In the genomic region with DNA sequence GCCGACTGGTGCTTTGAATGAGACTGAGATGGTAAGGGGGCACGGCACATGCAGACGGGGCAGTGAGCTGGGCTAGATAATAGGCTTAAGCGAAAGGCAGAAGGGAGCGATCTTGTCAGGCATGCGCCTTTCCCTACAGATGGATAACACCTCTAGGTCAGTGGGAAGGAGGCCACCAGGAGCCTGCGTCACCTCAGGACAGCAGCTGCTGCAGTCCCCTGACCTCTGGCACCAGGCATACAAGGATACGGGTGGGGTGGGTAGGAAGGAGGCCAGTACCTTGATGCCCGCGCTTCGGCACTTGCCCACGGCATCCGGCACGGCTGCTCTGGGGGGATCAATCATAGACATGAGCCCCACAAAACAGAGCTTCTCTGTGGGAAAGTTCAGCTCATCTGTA, we compare ENCODE assay signal across 30 mouse cellular contexts. TPM values are rescaled to one million over a fixed set of nuclear protein-coding genes. Genes with fewer than 3 reads are reported as not detected.
DNase-seq lines count a peak whose midpoint lies in the region; ATAC-seq and TF ChIP-seq lines count a peak whose summit lies in the region.
"Had no signal": no experiment of that assay in that cellular context is flagged by ENCODE, and none has a peak within 500 bp of the region (broad histone marks: within the 10 kb centered on the region; RNA-seq: fewer than 3 reads in every experiment).

No protein-coding gene starts in this region.

- DNase-seq in gastrocnemius, adult 18-20 months (ENCODE audit: low spot score) = peak; percentile 81
- DNase-seq in gastrocnemius, postnatal 4 days (ENCODE audit: low spot score in 2 of 2) = no peak
- no peak for DNase-seq in midbrain, embryonic 10.5 days (ENCODE audit: low spot score)
- DNase-seq in midbrain, postnatal 0 days (ENCODE audit: low spot score) = no peak
- no peak for DNase-seq in testis, postnatal 14 days (ENCODE audit: low spot score)
- DNase-seq in skeletal muscle tissue, adult 2 months (ENCODE audit: low read depth, low spot score) = peak; percentile 82
- no peak for DNase-seq in liver, embryonic 11.5 days (ENCODE audit: low spot score)
- DNase-seq: adrenal gland, adult 8-10 months; adrenal gland, postnatal 36 days; B cell, adult 2 months; cerebellum, adult 11 months; cerebellum, adult 8-10 months; cerebellum, postnatal 14 days; embryo, embryonic 11 days; heart, postnatal 4 days had no signal

- H3K4me1 ChIP-seq in midbrain, embryonic 10.5 days = peaks cover 18% of the 10 kb centered on the region
- peaks cover 6% of the 10 kb centered on the region; the same call in 1 of the 2 replicates for H3K4me1 ChIP-seq in midbrain, postnatal 0 days (ENCODE audit: insufficient read depth, low read length)
- peaks cover 2% of the 10 kb centered on the region; the same call in 1 of the 2 replicates for H3K4me1 ChIP-seq in testis, adult 2 months (ENCODE audit: control insufficient read depth, insufficient read depth, low read length)
- no peaks in the 10 kb centered on the region for H3K4me1 ChIP-seq in liver, embryonic 11.5 days (replicated peaks; ENCODE audit: control insufficient read depth, insufficient read depth, low read length)
- H3K4me1 ChIP-seq: embryonic facial prominence, embryonic 15.5 days; heart, embryonic 12.5 days had no signal

- no peak for ATAC-seq in midbrain, postnatal 0 days (ENCODE audit: low FRiP score)
- no peak for ATAC-seq in liver, embryonic 11.5 days (replicated peaks; ENCODE audit: low FRiP score)
- ATAC-seq: CD4-positive, CD25-positive, alpha-beta regulatory T cell, adult 4 months; forebrain, embryonic 14.5 days; hindbrain, postnatal 0 days had no signal

- WGBS in midbrain, embryonic 10.5 days = 89% methylated on average over 14 of the region's 14 CpGs
- WGBS in midbrain, postnatal 0 days = 86% methylated on average over 14 of the region's 14 CpGs
- WGBS in liver, embryonic 11.5 days = 82% methylated on average over 14 of the region's 14 CpGs

- H3K4me3 ChIP-seq in midbrain, embryonic 10.5 days = no peak overlapping the region
- no peak overlapping the region for H3K4me3 ChIP-seq in midbrain, postnatal 0 days (ENCODE audit: low read depth, low read length)
- no peak overlapping the region for H3K4me3 ChIP-seq in testis, adult 2 months (ENCODE audit: control insufficient read depth, low read depth, low read length)
- no peak overlapping the region for H3K4me3 ChIP-seq in liver, embryonic 11.5 days (ENCODE audit: low read depth, low read length)
- H3K4me3 ChIP-seq: embryonic facial prominence, embryonic 15.5 days; erythroblast, embryonic 14.5 days; forebrain, embryonic 10.5 days; heart, embryonic 12.5 days; hindbrain, embryonic 12.5 days had no signal

- no peak for TF ChIP-seq CTCF in midbrain, postnatal 0 days (IDR thresholded peaks at IDR 0.05)
- no peak for TF ChIP-seq CTCF in testis, adult 2 months (IDR thresholded peaks at IDR 0.05; ENCODE audit: control insufficient read depth, insufficient read depth, insufficient replicate concordance, low read depth, low read length)

- TF ChIP-seq POLR2A in testis, adult 2 months (IDR thresholded peaks at IDR 0.05; ENCODE audit: control insufficient read depth, low read depth, low read length) = no peak

- no peaks in the 10 kb centered on the region for H3K36me3 ChIP-seq in midbrain, embryonic 10.5 days
- no peaks in the 10 kb centered on the region for H3K36me3 ChIP-seq in midbrain, postnatal 0 days (ENCODE audit: insufficient read depth, low read length)
- H3K36me3 ChIP-seq in testis, adult 2 months (ENCODE audit: control insufficient read depth, insufficient read depth, low read length) = no peaks in the 10 kb centered on the region
- no peaks in the 10 kb centered on the region for H3K36me3 ChIP-seq in liver, embryonic 11.5 days (ENCODE audit: control insufficient read depth, insufficient read depth, low read length)
- H3K36me3 ChIP-seq: embryonic facial prominence, embryonic 15.5 days; forebrain, embryonic 10.5 days; G1E; hindbrain, embryonic 12.5 days had no signal

- H3K9me3 ChIP-seq in midbrain, embryonic 10.5 days (replicated peaks) = no peaks in the 10 kb centered on the region
- H3K9me3 ChIP-seq in midbrain, postnatal 0 days (ENCODE audit: low read length) = no peaks in the 10 kb centered on the region
- H3K9me3 ChIP-seq in liver, embryonic 11.5 days (ENCODE audit: control insufficient read depth, low read length) = no peaks in the 10 kb centered on the region
- H3K9me3 ChIP-seq: embryonic facial prominence, embryonic 15.5 days; forebrain, embryonic 10.5 days; G1E; heart, embryonic 12.5 days; hindbrain, embryonic 12.5 days had no signal

- H3K4me2 ChIP-seq in midbrain, postnatal 0 days (ENCODE audit: low read depth, low read length, poor library complexity, severe bottlenecking) = no peak overlapping the region
- no peak overlapping the region for H3K4me2 ChIP-seq in liver, embryonic 11.5 days
- H3K4me2 ChIP-seq: embryonic facial prominence, embryonic 15.5 days; heart, embryonic 12.5 days; hindbrain, embryonic 12.5 days had no signal

- H3K27ac ChIP-seq in midbrain, embryonic 10.5 days (replicated peaks) = 0 out of 2 replicates have a peak overlapping the region, but pooled peaks have one; percentile 20
- H3K27ac ChIP-seq in midbrain, postnatal 0 days (ENCODE audit: low read depth, low read length) = no peak overlapping the region
- 0 out of 2 replicates have a peak overlapping the region, but pooled peaks have one; percentile 5 for H3K27ac ChIP-seq in testis, adult 2 months (ENCODE audit: control insufficient read depth, insufficient read depth, low read depth, low read length)
- H3K27ac ChIP-seq in liver, embryonic 11.5 days (ENCODE audit: low read depth, low read length) = no peak overlapping the region
- H3K27ac ChIP-seq: embryonic facial prominence, embryonic 15.5 days; forebrain, embryonic 10.5 days; hindbrain, embryonic 12.5 days had no signal

- H3K27me3 ChIP-seq in midbrain, embryonic 10.5 days (ENCODE audit: low read depth, poor library complexity, severe bottlenecking) = no peaks in the 10 kb centered on the region
- no peaks in the 10 kb centered on the region for H3K27me3 ChIP-seq in midbrain, postnatal 0 days (ENCODE audit: insufficient read depth, low read length)
- no peaks in the 10 kb centered on the region for H3K27me3 ChIP-seq in testis, adult 2 months (ENCODE audit: control insufficient read depth, insufficient read depth, low read length)
- peaks cover 11% of the 10 kb centered on the region for H3K27me3 ChIP-seq in liver, embryonic 11.5 days (replicated peaks; ENCODE audit: control insufficient read depth, insufficient read depth, low read length)
- H3K27me3 ChIP-seq: embryonic facial prominence, embryonic 15.5 days; hindbrain, embryonic 12.5 days had no signal

- H3K9ac ChIP-seq in midbrain, postnatal 0 days (replicated peaks; ENCODE audit: low read length, poor library complexity, severe bottlenecking) = no peak overlapping the region
- no peak overlapping the region for H3K9ac ChIP-seq in liver, embryonic 11.5 days (ENCODE audit: low read depth, low read length)
- H3K9ac ChIP-seq: embryonic facial prominence, embryonic 15.5 days; heart, embryonic 12.5 days; hindbrain, embryonic 12.5 days had no signal

RNA-seq across cellular contexts. Expression of a gene that starts 13.6 kb away (rescaled TPM):
- total RNA-seq in gastrocnemius, adult 18-20 months (2021) = 1,000 to 10,000 TPM in 1 of 2 experiments, 100 to 1,000 TPM in 1; 896 to 1,049 TPM
- 100 to 1,000 TPM; 454 to 465 TPM for total RNA-seq in gastrocnemius, postnatal 4 days (2021)
- 3.0 and 4.3 TPM in 2 replicates for polyA plus RNA-seq in midbrain, embryonic 10.5 days (2016; fragmentation: Nextera tagmentation; extraction: Ambion mirVana)
- 398 and 409 TPM in 2 replicates for total RNA-seq in midbrain, postnatal 0 days (2014; rRNA removed)
- polyA plus RNA-seq in midbrain, postnatal 0 days (2015; fragmentation: Nextera tagmentation; extraction: Ambion mirVana) = 94.4 and 100 TPM in 2 replicates
- 12.4 and 17.3 TPM in 2 replicates for polyA plus RNA-seq in testis, adult 2 months (2012; rRNA removed)
- 0.16 and 0.22 TPM in 2 replicates for polyA plus RNA-seq in liver, embryonic 11.5 days (2014; fragmentation: Nextera tagmentation; extraction: Ambion mirVana)
- total RNA-seq: common myeloid progenitor, adult 5-6 weeks had no signal
- polyA plus RNA-seq: erythroblast, embryonic 14.5 days; G1E had no signal

RNA-seq across cellular contexts. Expression of a gene that starts 22.8 kb away (rescaled TPM):
- 10 to 100 TPM in 1 of 2 experiments, 1 to 10 TPM in 1; 7.6 to 10.6 TPM for total RNA-seq in gastrocnemius, adult 18-20 months (2021)
- 10 to 100 TPM; 24.8 to 26.9 TPM for total RNA-seq in gastrocnemius, postnatal 4 days (2021)
- 50.2 and 62.4 TPM in 2 replicates for polyA plus RNA-seq in midbrain, embryonic 10.5 days (2016; fragmentation: Nextera tagmentation; extraction: Ambion mirVana)
- total RNA-seq in midbrain, postnatal 0 days (2014; rRNA removed) = 114 and 115 TPM in 2 replicates
- 79.6 and 88.8 TPM in 2 replicates for polyA plus RNA-seq in midbrain, postnatal 0 days (2015; fragmentation: Nextera tagmentation; extraction: Ambion mirVana)
- 43.9 and 52.2 TPM in 2 replicates for polyA plus RNA-seq in testis, adult 2 months (2012; rRNA removed)
- polyA plus RNA-seq in liver, embryonic 11.5 days (2014; fragmentation: Nextera tagmentation; extraction: Ambion mirVana) = 32.9 and 33.9 TPM in 2 replicates

RNA-seq across cellular contexts. Expression of a gene that starts 26.0 kb away (rescaled TPM):
- under 1 TPM; 0.40 to 0.43 TPM for total RNA-seq in gastrocnemius, adult 18-20 months (2021)
- under 1 TPM; 0.17 to 0.18 TPM for total RNA-seq in gastrocnemius, postnatal 4 days (2021)
- not detected in 2 replicates for polyA plus RNA-seq in midbrain, embryonic 10.5 days (2016; fragmentation: Nextera tagmentation; extraction: Ambion mirVana)
- total RNA-seq in midbrain, postnatal 0 days (2014; rRNA removed) = 0.05 and 0.14 TPM in 2 replicates
- 0.05 TPM in 1 of 2 replicates, not detected in the other for polyA plus RNA-seq in midbrain, postnatal 0 days (2015; fragmentation: Nextera tagmentation; extraction: Ambion mirVana)
- 322 and 331 TPM in 2 replicates for polyA plus RNA-seq in testis, adult 2 months (2012; rRNA removed)
- polyA plus RNA-seq in liver, embryonic 11.5 days (2014; fragmentation: Nextera tagmentation; extraction: Ambion mirVana) = not detected in 2 replicates
- total RNA-seq: common myeloid progenitor, adult 5-6 weeks; heart, adult 8-10 months had no signal
- polyA plus RNA-seq: CD4-positive, CD25-positive, alpha-beta regulatory T cell, adult 4 months; embryonic facial prominence, embryonic 11.5 days; embryonic facial prominence, embryonic 15.5 days; erythroblast, embryonic 14.5 days; forebrain, embryonic 10.5 days; G1E; hindbrain, embryonic 12.5 days had no signal

RNA-seq across cellular contexts. Expression of a gene that starts 44.9 kb away (rescaled TPM):
- total RNA-seq in gastrocnemius, adult 18-20 months (2021) = not detected
- not detected for total RNA-seq in gastrocnemius, postnatal 4 days (2021)
- polyA plus RNA-seq in midbrain, embryonic 10.5 days (2016; fragmentation: Nextera tagmentation; extraction: Ambion mirVana) = 0.23 and 0.61 TPM in 2 replicates
- 13.9 and 14.1 TPM in 2 replicates for total RNA-seq in midbrain, postnatal 0 days (2014; rRNA removed)
- 5.8 and 6.7 TPM in 2 replicates for polyA plus RNA-seq in midbrain, postnatal 0 days (2015; fragmentation: Nextera tagmentation; extraction: Ambion mirVana)
- polyA plus RNA-seq in testis, adult 2 months (2012; rRNA removed) = 40.4 and 41.2 TPM in 2 replicates
- 0.39 and 0.51 TPM in 2 replicates for polyA plus RNA-seq in liver, embryonic 11.5 days (2014; fragmentation: Nextera tagmentation; extraction: Ambion mirVana)
- total RNA-seq: common myeloid progenitor, adult 5-6 weeks; G1E; gastrocnemius, postnatal 36 days; heart, adult 8-10 months; heart, postnatal 4 days had no signal
- polyA plus RNA-seq: CD4-positive, CD25-positive, alpha-beta regulatory T cell, adult 4 months; G1E; heart, embryonic 12.5 days; heart, embryonic 16.5 days had no signal

RNA-seq across cellular contexts. Expression of a gene that starts 56.8 kb away (rescaled TPM):
- under 1 TPM; 0.05 to 0.17 TPM for total RNA-seq in gastrocnemius, adult 18-20 months (2021)
- 1 to 10 TPM; 2.2 to 2.3 TPM for total RNA-seq in gastrocnemius, postnatal 4 days (2021)
- polyA plus RNA-seq in midbrain, embryonic 10.5 days (2016; fragmentation: Nextera tagmentation; extraction: Ambion mirVana) = 0.46 and 0.75 TPM in 2 replicates
- total RNA-seq in midbrain, postnatal 0 days (2014; rRNA removed) = 6.1 and 6.6 TPM in 2 replicates
- polyA plus RNA-seq in midbrain, postnatal 0 days (2015; fragmentation: Nextera tagmentation; extraction: Ambion mirVana) = 3.6 and 3.9 TPM in 2 replicates
- 0.06 TPM in 2 replicates for polyA plus RNA-seq in testis, adult 2 months (2012; rRNA removed)
- 0.10 TPM in 1 of 2 replicates, not detected in the other for polyA plus RNA-seq in liver, embryonic 11.5 days (2014; fragmentation: Nextera tagmentation; extraction: Ambion mirVana)
- total RNA-seq: gastrocnemius, postnatal 36 days had no signal
- polyA plus RNA-seq: CD4-positive, CD25-positive, alpha-beta regulatory T cell, adult 4 months; erythroblast, embryonic 14.5 days; G1E; heart, embryonic 12.5 days had no signal

Comparison
In these comparisons a context has a peak if more than half of its experiments do, and no peak if none do; other contexts are left out.
1. DNase-seq: peak in gastrocnemius, adult 18-20 months (single experiment) and skeletal muscle tissue, adult 2 months (single experiment); none in gastrocnemius, postnatal 4 days (0 of 2), midbrain, embryonic 10.5 days (single experiment), midbrain, postnatal 0 days (single experiment), testis, postnatal 14 days (single experiment) and liver, embryonic 11.5 days (single experiment).
2. H3K27ac ChIP-seq: peak in midbrain, embryonic 10.5 days (single experiment) and testis, adult 2 months (single experiment); none in midbrain, postnatal 0 days (single experiment) and liver, embryonic 11.5 days (single experiment).
3. RNA of a gene that starts 26.0 kb away (polyA plus RNA-seq): 322 to 331 TPM in testis, adult 2 months; 0.05 TPM in midbrain, postnatal 0 days, not detected in midbrain, embryonic 10.5 days and not detected in liver, embryonic 11.5 days; every median in the first group is over 100 times any median in the second.